Mouse (Mus musculus) neutrophil, adult 83 days (primary cell): Measurements from ENCODE around the gene Rps6ka4. TPM values are rescaled to one million over a fixed set of nuclear protein-coding genes. Genes with fewer than 3 reads are reported as not detected.

Source experiments
- total RNA-seq, 2 experiments: library from RNA; stranded (reverse); gene quantifications; one replicate each; pipeline ENCODE4 v1.2.4; 2023

Gene Rps6ka4
- 10 to 100 TPM; 30.8 to 32.2 TPM for total RNA-seq

DNA sequence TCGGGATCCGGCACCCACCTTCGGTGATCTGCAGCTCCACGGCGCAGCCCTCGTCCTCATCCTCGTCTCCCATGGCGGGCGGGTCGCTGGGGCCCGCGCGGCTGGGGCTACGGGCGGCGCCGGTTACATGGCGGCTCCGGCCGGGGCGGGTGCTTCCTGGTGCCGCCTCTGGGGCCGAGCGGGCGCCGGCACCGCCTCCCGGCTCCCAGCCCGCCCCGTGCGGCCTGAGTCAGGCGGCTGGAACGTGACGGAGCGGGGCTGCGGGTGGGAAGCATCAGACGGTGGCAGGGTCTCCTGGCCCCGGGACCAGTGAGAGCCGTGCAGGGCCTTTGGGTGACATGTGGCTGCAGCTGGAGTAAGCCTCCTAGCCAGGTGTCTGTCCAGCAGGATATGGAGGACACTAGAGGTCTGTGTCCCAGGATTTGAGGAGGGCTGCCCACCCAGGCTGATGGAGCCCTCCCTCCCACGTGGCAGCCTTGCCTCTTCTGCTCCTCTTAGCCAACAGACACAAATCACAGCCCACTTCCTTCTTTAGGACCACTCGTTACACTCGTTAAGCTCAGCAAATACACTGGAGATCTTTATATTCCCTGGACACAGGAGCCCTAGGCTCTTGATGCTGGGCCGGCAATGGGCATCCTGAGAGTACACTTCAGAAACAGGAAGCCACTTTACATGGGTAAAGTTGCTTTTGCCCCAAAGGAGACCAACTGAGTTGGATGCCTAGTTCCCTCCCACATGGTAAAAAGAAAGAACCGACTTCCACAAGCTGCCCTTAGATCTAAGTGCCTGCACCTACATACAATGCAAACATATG lies at the start of gene Rps6ka4:
Gene Rps6ka4 (minus strand): TSS at position 162 of the 817 bp plus-strand sequence.

DNA sequence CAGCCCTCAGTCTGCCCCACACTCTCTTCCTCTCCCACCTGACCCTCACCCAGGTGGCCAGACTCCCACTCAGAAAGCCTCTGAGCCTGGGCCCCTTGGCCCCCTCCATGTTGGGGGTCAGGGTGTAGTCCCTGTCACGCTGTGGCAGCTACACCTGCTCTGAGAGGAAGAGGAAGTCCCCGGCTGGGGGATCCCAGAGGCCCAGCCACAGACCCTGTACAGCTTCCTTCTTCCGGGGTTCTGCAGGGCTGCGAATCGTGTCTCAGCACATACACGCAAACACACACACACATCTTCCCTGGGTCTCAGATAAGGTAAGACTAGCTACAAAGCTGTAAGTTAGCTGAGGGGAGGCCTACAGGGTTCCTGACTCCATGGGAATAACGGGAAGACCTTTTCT lies 17.6 kb upstream of the Rps6ka4 start, which contains the start of gene Ccdc88b:
Gene Ccdc88b (minus strand): TSS at position 181 of the 400 bp plus-strand sequence.

Other genes with a start within 250 kb of the Rps6ka4 start
- 100 to 1,000 TPM; 119 to 124 TPM for gene Ccdc88b, start 17.6 kb upstream of the Rps6ka4 start, total RNA-seq
- 100 to 1,000 TPM; 105 to 114 TPM for gene Trmt112, start 69.1 kb upstream of the Rps6ka4 start, total RNA-seq
- gene Prdx5, start 69.5 kb upstream of the Rps6ka4 start, total RNA-seq = 1,000 to 10,000 TPM; 1,283 to 1,316 TPM
- 10 to 100 TPM; 34.8 to 41.5 TPM for gene Esrra, start 81.2 kb upstream of the Rps6ka4 start, total RNA-seq
- gene Catsperz, start 84.7 kb upstream of the Rps6ka4 start, total RNA-seq = not detected
- gene Kcnk4, start 93.9 kb upstream of the Rps6ka4 start, total RNA-seq = not detected
- 10 to 100 TPM; 21.3 to 26.7 TPM for gene Bad, start 101.2 kb upstream of the Rps6ka4 start, total RNA-seq
- 10 to 100 TPM; 23.4 to 25.1 TPM for gene Gpr137, start 101.8 kb upstream of the Rps6ka4 start, total RNA-seq
- gene Ppp1r14b, start 134.3 kb upstream of the Rps6ka4 start, total RNA-seq = 10 to 100 TPM; 45.4 to 53.1 TPM
- gene Plcb3, start 135.8 kb upstream of the Rps6ka4 start, total RNA-seq = 10 to 100 TPM; 22.2 to 30.1 TPM
- 10 to 100 TPM; 36.1 to 37.4 TPM for gene Fkbp2, start 139.9 kb upstream of the Rps6ka4 start, total RNA-seq
- gene Vegfb, start 147.0 kb upstream of the Rps6ka4 start, total RNA-seq = 10 to 100 TPM in 1 of 2 experiments, 1 to 10 TPM in 1; 8.6 to 11.5 TPM
- 10 to 100 TPM; 23.5 to 25.0 TPM for gene Dnajc4, start 151.9 kb upstream of the Rps6ka4 start, total RNA-seq
- gene Nudt22, start 155.5 kb upstream of the Rps6ka4 start, total RNA-seq = 10 to 100 TPM; 16.1 to 19.1 TPM
- 1 to 10 TPM; 1.3 to 1.9 TPM for gene Trpt1, start 155.5 kb upstream of the Rps6ka4 start, total RNA-seq
- gene Fermt3, start 178.8 kb upstream of the Rps6ka4 start, total RNA-seq = 100 to 1,000 TPM; 229 to 231 TPM
- 10 to 100 TPM; 54.3 to 64.7 TPM for gene Stip1, start 199.3 kb upstream of the Rps6ka4 start, total RNA-seq
- gene Macrod1, start 216.2 kb upstream of the Rps6ka4 start, total RNA-seq = 1 to 10 TPM; 2.9 to 5.0 TPM